Mouse (Mus musculus) Muller cell, postnatal 12 days (primary cell): ENCODE results near the gene 4930558K02Rik.

Experiments used
- DNase-seq: peaks from one replicate; pipeline ENCODE4 v3.0.0-alpha.2; 2015; ENCODE audit errors: inconsistent ontology term

Gene 4930558K02Rik

DNA sequence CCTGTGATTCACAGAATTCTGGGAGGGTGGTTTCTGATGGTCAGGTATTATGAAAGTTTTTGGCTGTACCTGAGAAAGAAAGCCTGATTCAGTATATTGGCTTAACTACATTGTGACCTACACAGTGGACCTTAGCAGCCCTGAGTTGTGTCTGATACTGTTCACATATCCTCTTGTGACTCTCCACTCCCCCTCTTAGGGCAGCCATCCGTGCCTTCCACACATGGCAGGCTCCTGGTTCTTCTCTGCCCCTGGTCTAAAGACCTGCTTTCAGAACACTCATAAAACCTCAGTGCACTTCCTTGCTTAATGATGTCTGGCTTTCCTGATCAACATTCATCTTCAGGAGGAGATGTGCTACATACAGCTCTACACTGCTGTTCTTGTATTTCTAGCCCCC is 26.8 kb downstream of the 4930558K02Rik start:
- DNase-seq: no peak

DNA sequence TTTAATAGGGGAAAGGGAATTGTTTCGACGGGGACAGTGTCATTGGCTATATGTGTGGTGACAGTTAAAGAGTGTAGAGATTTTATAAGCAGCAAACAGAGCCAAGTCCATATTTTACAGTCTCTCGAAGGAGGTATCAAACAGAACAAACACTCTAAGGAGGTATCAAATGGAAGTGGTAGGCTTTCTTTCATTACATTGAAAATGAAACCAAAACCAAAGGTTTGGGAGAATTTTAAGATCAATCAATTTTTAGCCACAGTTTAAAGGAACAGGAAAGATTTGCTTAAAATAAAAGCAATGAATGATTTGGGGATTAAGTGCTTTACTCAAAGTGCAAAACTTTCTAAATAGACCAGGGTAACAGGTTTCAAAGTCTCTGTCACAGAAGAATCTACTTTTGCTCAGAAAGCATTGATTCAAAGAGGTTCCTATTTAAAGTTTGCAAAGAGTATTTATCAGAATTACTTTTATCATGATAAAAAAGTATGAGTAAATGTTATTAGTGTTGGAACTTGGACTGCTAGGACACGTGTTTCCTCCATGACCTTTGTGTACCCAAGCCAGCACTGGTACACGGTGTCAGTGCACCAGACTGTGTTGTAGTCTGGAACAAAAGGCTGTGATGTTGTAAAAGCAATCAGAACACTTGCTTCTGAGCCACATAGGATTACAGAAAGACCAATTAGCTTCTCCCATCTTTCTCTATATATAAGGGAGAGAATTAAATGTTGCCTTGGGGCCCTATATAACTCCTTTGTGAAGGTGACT is 28.2 kb downstream of the 4930558K02Rik start:
- DNase-seq: no peak

DNA sequence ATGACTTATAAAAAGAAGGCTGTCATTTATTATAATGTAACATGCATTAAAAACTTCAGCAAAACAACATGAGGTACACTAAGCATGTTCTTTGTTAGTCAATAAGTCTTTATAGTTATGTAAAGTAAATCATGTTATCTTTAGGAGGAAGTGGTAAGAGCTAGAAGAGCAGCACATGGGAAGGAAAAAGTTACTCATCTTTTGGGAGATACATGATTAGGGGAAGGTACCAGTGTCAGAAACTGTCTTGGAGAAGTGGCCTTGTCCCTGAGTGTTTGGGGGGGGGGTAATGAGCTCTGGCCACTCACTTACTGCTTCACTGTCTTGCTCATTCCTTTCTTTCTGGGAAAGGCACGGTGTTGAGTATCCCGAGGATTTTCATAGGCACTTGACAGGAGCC is 37.4 kb downstream of the 4930558K02Rik start:
- no peak for DNase-seq

DNA sequence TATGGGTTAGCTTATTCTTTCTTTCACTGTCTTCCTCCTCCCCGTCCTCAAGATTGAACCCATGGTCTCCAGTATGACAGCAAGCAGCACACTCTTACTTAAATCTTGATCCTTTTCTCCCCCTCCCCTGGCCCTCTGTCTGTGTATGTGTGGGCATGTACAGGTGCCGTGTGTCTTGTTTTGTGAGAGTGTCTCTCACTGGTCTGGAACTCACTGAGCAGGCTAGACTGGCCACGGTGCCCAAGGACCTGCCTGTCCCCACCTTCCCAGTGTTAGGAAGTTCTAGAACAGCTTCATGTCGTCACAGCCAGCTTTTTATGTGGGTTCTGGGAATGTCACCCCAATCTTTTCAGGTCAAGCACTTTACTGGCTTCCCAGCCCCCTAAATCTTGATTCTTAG is 47.1 kb downstream of the 4930558K02Rik start:
- DNase-seq: no peak

DNA sequence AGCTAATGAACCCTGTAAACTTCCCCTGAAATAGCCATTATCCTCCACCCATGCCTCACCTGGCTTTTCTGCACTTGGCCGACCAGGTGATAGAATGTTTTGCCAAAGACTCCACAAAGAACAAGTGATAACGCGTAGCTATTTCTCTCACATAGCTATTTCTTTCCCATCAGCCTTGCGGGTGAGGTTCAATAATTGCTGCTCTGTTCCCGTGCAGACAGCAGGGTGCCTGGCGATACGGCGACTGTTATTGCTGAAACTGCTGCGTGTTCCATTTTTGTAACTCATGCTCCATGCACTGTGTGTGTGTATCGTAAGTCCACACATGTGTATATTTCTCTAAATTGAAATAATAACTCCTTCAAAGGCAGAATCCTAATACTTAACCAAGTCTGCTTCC is 47.6 kb downstream of the 4930558K02Rik start:
- DNase-seq: no peak

DNA sequence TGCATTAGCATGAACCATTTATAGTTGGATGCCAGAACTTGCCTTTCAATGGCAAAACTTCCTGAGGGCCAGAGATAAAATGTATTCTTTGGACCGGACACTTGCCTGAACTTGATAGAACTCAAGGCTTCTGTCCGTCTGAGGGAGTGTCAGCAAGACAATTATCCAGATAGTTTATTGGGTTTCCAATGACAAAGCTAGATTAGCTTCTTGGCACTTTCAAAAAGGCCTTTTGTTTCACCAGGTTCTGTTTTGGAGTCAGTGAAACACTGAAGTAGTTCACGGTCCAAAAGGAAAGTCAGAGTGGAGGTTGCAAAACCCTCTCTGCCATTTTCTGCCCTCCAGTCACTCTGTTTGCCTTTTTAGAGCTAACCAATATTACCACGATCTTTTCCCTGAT is 48.1 kb downstream of the 4930558K02Rik start:
- DNase-seq: no peak

DNA sequence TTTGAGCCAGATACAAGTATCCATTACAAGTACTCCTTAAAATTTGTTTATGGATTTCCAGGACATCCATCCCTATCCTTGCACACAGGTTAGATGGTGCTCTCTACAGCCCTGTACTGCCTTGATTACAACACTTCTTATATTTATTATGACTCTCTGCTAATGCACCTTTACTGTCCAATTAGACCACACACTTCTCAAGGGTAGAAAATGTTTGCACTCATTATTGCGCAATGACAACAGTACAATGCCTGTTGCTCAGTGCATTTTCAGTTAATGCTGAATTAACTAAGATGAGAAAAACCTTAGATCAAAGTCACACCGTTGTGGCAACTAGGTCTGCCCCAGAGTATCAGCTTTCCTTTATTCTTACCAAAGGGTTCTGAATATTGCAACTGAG is 51.5 kb downstream of the 4930558K02Rik start:
- DNase-seq: no peak

DNA sequence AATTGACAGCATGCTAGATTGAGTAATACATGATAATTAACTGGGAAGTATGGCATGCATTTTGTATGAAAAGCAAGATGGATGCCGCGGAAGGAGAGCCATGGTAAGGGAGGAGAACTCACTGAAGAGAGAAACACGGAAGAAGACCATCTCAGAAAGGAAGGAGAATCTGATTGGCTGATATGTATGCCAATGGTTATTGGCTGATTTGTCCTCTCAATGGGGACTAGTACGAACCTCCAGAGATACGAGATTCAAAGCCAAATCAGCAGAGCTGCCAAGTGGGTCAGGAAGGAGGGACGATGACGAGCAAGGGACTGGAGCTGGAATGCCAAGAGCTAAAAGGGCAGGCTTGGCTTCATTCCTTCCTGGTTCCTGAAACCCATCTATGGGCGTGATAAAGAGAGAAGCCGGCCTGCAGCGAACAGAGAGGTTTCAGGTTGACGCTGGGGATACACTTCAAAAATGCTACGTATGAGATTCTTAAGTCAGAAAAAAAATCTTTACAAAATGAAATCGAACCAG is 54.1 kb downstream of the 4930558K02Rik start:
- peak; percentile 84 for DNase-seq

DNA sequence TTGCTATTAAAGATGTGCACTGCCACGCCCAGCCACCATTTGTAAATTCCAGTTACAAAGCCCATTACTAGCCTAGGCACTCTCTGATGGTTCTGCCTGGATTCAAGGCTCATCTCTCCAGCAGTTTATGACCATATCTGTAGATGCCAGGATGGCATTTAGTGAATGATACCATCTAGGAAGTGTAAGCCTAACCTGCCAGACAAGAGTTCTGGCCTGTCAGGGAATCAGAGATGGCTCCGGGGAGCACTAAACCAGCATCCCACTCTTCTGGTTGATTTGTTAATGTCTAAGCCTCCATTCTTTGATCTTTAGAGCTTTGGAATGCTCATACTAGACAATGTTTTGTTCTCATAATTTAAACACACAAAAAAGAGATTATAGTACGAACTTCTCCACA is 55.1 kb downstream of the 4930558K02Rik start:
- no peak for DNase-seq

DNA sequence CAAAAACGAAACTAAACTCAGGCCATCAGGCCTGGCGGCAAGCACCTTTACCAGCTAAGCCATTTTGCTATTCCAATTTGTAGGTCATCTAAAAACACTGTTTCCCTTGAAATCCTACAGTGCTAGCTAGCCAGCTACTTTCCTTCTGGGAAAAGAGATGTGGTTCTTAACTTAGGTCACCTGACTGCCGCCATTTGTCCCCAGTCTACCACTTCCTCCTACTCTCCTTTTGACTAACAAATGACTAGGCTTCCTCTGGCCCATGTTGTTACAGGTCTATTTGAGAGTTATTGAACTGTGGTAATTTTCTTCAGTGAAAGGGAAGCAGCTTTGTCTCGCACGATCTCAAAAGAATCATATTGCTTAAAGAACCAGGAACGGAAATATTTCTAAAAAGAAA is 57.5 kb downstream of the 4930558K02Rik start:
- DNase-seq: no peak

DNA sequence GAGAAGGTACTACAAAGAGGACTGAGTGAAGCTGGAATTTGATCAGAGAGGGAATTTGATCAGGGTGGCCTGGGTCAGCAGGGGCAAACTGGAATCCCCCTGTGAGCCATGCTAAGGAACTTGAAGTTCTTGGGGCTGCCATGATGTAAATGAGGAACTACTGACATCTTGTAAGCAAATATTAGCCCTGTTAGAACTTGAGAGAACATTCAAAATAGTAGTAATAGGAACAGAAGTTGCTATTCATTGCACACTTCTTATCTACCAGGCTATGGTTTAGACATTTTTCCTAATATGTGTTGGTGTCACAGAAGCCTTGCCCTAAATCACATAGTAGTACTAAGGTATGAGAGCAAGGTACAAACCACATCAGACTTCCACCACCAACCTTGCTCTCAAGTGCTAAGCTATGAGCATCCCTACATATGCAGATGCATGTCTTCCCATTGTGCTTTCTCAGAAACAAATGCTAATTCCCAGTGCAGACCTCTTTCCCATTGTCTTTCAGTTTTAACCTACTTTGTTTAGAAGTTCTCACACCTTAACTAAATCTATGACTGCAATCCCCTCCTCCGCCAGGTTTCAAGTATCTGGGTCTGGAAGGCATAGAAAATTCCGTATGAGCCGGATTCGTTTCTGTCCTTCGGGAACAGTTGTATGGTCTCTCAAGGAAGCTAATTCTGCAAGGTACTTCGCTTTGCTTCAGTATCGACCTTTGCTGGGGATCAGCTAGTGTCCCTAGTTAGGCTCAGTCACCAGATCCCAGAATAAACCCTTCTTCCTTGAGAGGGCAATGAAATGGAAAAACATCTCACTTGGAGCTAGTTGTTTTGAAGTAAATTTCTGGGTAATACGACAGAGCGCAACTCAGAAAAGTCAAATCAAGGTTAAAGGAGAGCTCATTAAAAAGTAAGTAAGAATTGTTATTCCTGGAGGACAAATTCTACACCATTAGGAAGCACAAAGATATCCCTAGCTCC is 58.7 kb downstream of the 4930558K02Rik start:
- no peak for DNase-seq

DNA sequence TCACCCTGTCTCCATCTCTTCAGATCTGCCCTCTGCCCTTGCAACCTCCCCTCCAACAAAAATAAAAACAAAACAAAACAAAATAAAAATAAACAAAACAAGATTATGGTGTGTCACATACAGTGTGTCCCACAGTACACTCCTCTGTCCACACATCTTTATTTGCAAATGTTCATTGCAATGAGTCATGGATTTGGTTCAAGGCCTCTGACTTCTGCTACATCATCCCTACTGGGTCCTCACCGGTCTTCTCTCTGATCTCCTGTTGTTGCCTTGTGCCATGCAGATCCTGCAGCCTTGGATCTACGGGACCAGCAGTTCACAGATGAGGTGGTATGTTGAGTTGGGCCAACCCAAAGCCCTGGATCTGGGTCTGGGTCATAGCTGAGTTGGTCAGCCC is 59.8 kb downstream of the 4930558K02Rik start:
- no peak for DNase-seq

DNA sequence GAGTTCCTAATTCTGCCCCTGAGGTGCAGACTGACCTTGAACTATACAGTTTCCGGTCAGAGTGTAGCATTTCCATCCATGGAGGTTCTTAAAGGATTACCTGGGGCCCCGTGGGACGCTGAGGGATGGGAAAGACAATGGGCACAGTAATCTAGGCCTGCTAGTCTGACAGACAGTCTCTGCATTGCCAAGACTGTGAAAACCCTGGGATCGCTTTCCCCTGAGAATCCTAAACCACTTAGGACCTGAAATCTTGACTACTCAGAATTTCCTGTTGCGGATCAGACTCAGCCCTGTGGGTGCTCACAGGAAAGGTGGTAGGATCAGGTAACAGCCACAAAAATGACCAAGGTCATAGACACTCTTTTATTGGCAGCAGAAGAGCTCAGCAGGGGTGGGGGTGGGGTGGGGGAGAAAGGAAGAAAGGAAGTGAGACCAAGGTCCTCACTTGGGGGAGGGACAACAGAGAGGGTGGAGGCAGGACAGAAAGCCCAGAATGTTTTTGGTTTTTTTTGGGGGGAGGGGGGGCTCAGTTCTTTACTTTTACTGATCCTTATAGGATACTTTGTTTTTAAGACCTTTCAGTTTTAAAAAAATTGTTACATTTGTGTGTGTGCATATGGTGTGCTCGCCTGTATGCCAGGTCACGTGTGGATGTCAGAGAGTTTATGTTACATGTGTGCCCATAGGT is 60.6 kb downstream of the 4930558K02Rik start:
- DNase-seq: no peak

DNA sequence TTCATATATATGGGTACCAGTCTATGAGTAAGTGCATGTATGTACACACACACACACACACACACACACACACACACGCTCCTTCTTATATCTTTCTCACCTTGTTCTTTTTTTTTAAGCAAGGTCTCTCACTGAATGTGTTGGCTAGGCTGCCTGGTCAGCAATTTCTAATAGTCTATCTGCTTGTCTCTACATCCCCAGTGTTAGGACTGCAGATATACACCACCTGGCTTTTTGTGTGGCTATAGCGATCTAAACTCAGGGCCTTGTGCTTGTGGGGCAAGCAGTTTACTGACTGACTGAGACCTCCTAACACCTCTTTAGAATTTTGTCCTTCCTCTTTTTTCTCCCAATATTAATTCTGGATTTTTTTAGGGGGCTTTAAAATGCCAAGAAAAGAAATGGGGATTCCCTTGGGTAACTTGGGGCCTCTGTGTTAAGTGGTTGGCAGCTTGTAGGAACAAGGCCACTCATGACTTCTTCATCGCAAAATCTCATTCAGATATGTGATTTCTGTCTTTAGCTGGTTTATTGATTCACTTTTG is 61.4 kb downstream of the 4930558K02Rik start:
- DNase-seq: no peak

DNA sequence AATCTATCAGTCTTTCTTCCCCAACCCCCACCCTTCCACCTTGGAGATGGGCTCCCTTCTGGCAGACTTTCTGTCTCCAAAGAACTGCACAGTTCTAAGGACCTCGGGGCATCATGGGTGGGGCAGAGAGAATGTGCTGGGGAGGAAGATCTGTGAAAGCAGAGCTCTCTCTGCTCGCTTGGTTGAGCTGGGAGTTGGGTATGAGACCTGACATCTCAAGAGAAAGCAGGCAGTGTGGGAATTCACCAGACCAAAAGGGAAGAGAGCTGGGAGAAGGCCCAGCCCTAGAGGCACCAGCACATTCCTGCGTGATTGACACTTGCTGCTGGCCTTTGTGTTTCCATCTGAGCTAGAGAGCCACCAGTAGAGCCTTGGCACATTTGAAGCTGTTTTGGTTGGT is 63.4 kb downstream of the 4930558K02Rik start:
- DNase-seq: peak; percentile 94

DNA sequence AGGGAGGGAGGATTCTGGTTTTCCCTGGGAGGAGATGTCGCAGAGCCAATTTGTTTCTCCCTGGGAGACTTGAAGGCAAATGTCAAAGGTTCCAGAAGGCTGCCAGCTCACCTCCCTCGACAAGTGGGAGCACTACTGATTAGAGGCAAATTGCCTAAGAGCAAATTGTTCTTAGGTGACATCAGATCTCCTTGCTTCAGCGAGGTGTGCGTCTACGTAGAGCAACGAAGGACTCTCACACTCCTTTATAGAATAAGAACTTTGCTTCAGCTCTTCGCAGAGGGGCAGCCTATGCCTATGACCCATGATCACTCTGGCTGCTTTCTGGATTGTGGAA is 65.8 kb downstream of the 4930558K02Rik start:
- DNase-seq: no peak

DNA sequence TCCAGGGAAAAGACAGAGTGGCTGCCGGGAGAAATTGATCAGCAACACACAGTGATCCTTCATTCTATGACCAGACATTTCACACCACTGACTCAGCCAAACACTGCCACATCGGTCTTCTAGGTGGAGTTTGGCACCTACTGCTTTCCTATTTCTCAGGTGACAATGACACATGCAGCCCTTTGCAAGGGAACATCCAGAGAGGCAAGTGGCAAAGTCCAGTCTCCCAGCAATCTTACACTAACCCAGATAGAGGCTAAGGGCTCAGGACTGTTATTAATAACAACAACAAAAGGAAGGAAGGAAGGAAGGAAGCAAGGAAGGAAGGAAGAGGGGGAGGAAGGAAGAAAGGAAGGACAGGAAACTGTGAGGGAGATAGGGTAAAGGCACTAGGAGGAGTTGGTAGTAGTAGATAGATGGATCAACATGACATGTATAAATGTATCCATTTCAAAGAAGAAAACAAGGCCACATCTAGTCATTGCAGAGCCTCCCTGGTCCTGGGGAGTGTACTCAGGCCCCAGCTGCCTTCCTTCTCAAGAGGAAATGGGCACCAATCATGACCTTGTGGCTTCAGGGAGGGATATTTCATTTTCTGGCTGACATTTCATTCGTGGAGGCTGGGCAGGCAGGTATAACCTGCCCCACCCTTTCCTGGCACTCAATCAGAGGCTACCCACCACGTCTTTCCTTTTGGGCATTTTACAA is 66.3 kb downstream of the 4930558K02Rik start:
- no peak for DNase-seq

DNA sequence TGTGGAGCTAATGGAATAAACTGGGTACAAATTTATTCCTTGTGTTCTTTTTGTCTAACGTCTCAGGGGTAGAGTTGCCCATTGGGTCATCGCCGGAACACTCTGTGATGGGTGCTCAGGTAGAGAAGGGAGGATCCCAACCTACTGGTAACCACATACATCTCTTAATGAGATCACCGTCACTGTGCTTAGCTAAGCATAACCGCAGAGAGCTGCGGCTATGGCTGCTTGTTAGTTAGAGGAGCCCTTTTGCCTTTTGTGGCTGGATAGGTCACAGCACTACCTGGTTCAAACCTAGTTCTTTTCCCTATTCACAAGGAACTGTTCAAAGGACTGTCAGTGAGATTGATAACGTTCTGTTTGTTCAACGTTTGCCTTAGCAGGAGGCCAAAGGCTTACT is 70.4 kb downstream of the 4930558K02Rik start:
- no peak for DNase-seq

DNA sequence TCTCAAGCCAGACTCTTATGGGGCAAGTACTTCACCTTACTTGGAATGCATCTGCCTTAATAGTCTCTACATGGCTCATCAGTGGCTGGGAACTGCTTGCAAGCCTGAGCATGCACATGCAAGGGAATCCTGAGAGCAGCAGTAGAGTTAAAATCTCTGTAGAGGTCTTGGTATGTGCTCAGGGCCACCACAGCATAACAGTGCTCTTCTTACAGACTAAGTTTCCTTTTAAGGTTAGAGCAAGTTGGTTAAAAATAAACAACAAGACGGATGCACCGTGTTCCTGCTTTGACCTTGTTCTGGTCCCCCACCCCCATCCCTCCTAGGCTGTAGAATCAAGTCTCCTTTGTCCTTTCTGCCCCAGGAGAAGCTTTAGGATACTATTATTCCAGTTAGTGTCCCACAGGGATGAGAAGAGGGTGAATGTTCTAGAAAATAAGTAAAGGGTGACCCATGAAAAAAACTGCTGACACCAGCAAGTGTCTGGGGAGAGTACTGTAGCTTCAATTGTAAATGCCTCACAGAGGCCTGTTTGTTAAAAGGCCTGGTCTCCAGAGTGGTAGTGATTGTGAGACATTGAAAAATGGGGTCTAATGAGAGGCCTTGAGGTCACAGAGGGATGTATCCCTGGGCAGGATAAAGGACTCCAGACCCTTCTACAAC is 71.5 kb downstream of the 4930558K02Rik start:
- DNase-seq: no peak

DNA sequence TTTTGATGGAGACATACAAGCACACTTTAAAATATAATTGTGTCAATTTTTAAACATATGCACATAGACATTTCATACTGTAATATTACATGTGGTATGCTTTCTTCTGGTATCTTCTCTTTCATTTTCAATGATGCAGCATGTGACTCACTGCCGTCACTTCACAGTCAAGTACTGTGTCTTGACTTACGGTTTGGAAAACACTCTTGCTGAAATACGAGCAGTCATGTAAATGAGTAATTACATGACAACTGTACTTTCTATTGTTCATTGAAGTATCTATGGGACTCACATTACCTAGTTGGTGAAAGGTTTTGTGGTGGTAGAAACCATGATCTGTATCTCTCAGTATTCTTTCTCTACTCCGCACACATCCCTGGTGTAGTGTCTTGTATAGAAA is 72.3 kb downstream of the 4930558K02Rik start:
- DNase-seq: no peak
